Mouse (Mus musculus) lung, embryonic 14.5 days (tissue): ENCODE results near the gene Sectm1b. TPM values are rescaled to one million over a fixed set of nuclear protein-coding genes. Genes with fewer than 3 reads are reported as not detected.
"Not testable (repeated sequence)": the region's sequence is repeated elsewhere in the genome, so short reads cannot be mapped to it uniquely, and the experiment has no call there.

ENCODE experiments used
- ATAC-seq: fragments of 200-750 bp; cut with Nextera tagmentation; 2 replicates; pipeline ENCODE4 v1.8.0; 2017; ENCODE audit warnings: mild to moderate bottlenecking, moderate TSS enrichment, moderate library complexity; ENCODE audit not compliant: insufficient read depth
- DNase-seq: peaks from one replicate; pipeline ENCODE4 v3.0.0-alpha.2; 2015
- H3K27ac ChIP-seq: fragments of 300-500 bp; sonication (generic); 2 replicates; pipeline ENCODE4 v1.5.1; 2014; ENCODE audit warnings: low read depth, mild to moderate bottlenecking, moderate library complexity
- H3K27me3 ChIP-seq: fragments of 300-500 bp; sonication (generic); 2 replicates; pipeline ENCODE4 v1.6.1; 2014; ENCODE audit warnings: low read length, control low read depth; ENCODE audit not compliant: insufficient read depth
- H3K36me3 ChIP-seq: fragments of 300-500 bp; sonication (generic); 2 replicates; pipeline ENCODE4 v1.6.1; 2014; ENCODE audit warnings: control low read depth; ENCODE audit not compliant: insufficient read depth
- H3K4me1 ChIP-seq: fragments of 300-500 bp; sonication (generic); 2 replicates; pipeline ENCODE4 v1.6.1; 2014; ENCODE audit warnings: antibody characterized with exemption, control low read depth; ENCODE audit not compliant: insufficient read depth
- H3K4me2 ChIP-seq: fragments of 300-500 bp; sonication (generic); 2 replicates; pipeline ENCODE4 v1.6.1; 2014; ENCODE audit warnings: mild to moderate bottlenecking
- H3K4me3 ChIP-seq: fragments of 300-500 bp; sonication (generic); 2 replicates; pipeline ENCODE4 v1.5.1; 2014; ENCODE audit warnings: low read depth, low read length
- H3K9ac ChIP-seq: fragments of 300-500 bp; sonication (generic); 2 replicates; pipeline ENCODE4 v1.6.1; 2014
- H3K9me3 ChIP-seq: fragments of 300-500 bp; sonication (generic); 2 replicates; pipeline ENCODE4 v1.6.1; 2016; ENCODE audit warnings: low read depth, low read length, control low read depth
- CTCF ChIP-seq: IDR thresholded peaks from 2 replicates; pipeline ENCODE4 v1.5.1; 2016; ENCODE audit warnings: antibody characterized with exemption, low read depth
- WGBS: fragments of 180-500 bp; shearing (Covaris S2); extraction: QIAGEN DNeasy Blood & Tissue Kit; methylation state at CpG from one replicate; pipeline ENCODE4 v1.1.7; 2014; 5-methylcytosine and 5-hydroxymethylcytosine counted together
- polyA plus RNA-seq: library from polyadenylated mRNA; unstranded; fragments of >200 nt; fragmentation: Nextera tagmentation; extraction: Ambion mirVana; gene quantifications from 2 replicates; pipeline ENCODE4 v1.2.1, GENCODE M21; 2014

The Sectm1b gene
- not detected in 2 replicates for polyA plus RNA-seq

GRCm38 (mm10) chr11:121063379-121063778 lies at the start of gene Sectm1b:
Gene Sectm1b, minus strand, starts transcription at chr11:121063569.
- no peak within 1 kb of the TSS for H3K9ac ChIP-seq
- H3K27me3 ChIP-seq = no peaks in the 10 kb centered on the region
- H3K9me3 ChIP-seq = no peaks in the 10 kb centered on the region
- DNase-seq = no peak
- no peak for ATAC-seq
- no peak within 1 kb of the TSS for H3K4me2 ChIP-seq
- TF ChIP-seq CTCF = no peak
- H3K4me3 ChIP-seq = no peak within 1 kb of the TSS
- no peaks in the 10 kb centered on the region for H3K4me1 ChIP-seq
- WGBS = 62% methylated on average over 5 of the region's 5 CpGs
- no peaks in the 10 kb centered on the region for H3K36me3 ChIP-seq
- no peak within 1 kb of the TSS for H3K27ac ChIP-seq

- H3K27me3 ChIP-seq = no peaks in the 10 kb centered on the region
- ATAC-seq (no peak), DNase-seq (no peak)
- no peaks in the 10 kb centered on the region for H3K9me3 ChIP-seq
- 61% methylated on average over 5 of the region's 5 CpGs for whole genome bisulfite sequencing
- no peak overlapping the region for H3K4me3 ChIP-seq
- no peak overlapping the region for H3K27ac ChIP-seq
- no peaks in the 10 kb centered on the region for H3K36me3 ChIP-seq
- no peak overlapping the region for H3K9ac ChIP-seq
- no peak for TF ChIP-seq CTCF
- no peak overlapping the region for H3K4me2 ChIP-seq
- peaks cover 8% of the 10 kb centered on the region for H3K4me1 ChIP-seq
Observed at GRCm38 (mm10) chr11:121112091-121112775, 48.9 kb upstream of the Sectm1b start.

GRCm38 (mm10) chr11:121111601-121112000 lies 48.2 kb upstream of the Sectm1b start:
- WGBS = 52% methylated on average over 1 of the region's 1 CpGs
- Histone ChIP-seq H3K27me3 (no peaks in the 10 kb centered on the region), H3K4me2 (no peak overlapping the region), H3K27ac (no peak overlapping the region), H3K4me1 (peaks cover 8% of the 10 kb centered on the region), H3K36me3 (no peaks in the 10 kb centered on the region), H3K9ac (no peak overlapping the region), H3K4me3 (no peak overlapping the region), H3K9me3 (no peaks in the 10 kb centered on the region)
- ATAC-seq = no peak
- TF ChIP-seq CTCF = no peak
- DNase-seq = peak; percentile 60

GRCm38 (mm10) chr11:121111051-121111450 lies 47.7 kb upstream of the Sectm1b start:
- no peak overlapping the region for H3K9ac ChIP-seq
- H3K4me2 ChIP-seq = no peak overlapping the region
- no peak overlapping the region for H3K27ac ChIP-seq
- no peaks in the 10 kb centered on the region for H3K9me3 ChIP-seq
- DNase-seq (no peak), ATAC-seq (no peak)
- H3K27me3 ChIP-seq = no peaks in the 10 kb centered on the region
- H3K4me3 ChIP-seq = no peak overlapping the region
- WGBS = 76% methylated on average over 3 of the region's 3 CpGs
- H3K36me3 ChIP-seq = no peaks in the 10 kb centered on the region
- H3K4me1 ChIP-seq = peaks cover 8% of the 10 kb centered on the region
- no peak for TF ChIP-seq CTCF

- Histone ChIP-seq H3K36me3 (no peaks in the 10 kb centered on the region), H3K27ac (no peak overlapping the region), H3K27me3 (no peaks in the 10 kb centered on the region), H3K4me2 (no peak overlapping the region), H3K4me3 (no peak overlapping the region), H3K9me3 (no peaks in the 10 kb centered on the region), H3K9ac (no peak overlapping the region), H3K4me1 (peaks cover 8% of the 10 kb centered on the region)
- peak; percentile 92 for DNase-seq
- ATAC-seq = peak; percentile 84
- 2% methylated on average over 2 of the region's 2 CpGs for WGBS
- TF ChIP-seq CTCF = no peak
Observed at GRCm38 (mm10) chr11:121109986-121110385, 46.6 kb upstream of the Sectm1b start.

- WGBS = 17% methylated on average over 9 of the region's 9 CpGs
- H3K9ac ChIP-seq = no peak overlapping the region
- peaks cover 8% of the 10 kb centered on the region for H3K4me1 ChIP-seq
- no peak overlapping the region for H3K4me3 ChIP-seq
- no peak overlapping the region for H3K4me2 ChIP-seq
- H3K36me3 ChIP-seq = no peaks in the 10 kb centered on the region
- peak; percentile 71 for DNase-seq
- peak; percentile 40; the same call in 1 of the 2 replicates for ATAC-seq
- TF ChIP-seq CTCF = no peak
- no peaks in the 10 kb centered on the region for H3K27me3 ChIP-seq
- H3K27ac ChIP-seq = no peak overlapping the region
- no peaks in the 10 kb centered on the region for H3K9me3 ChIP-seq
Observed at GRCm38 (mm10) chr11:121108061-121108460, 44.7 kb upstream of the Sectm1b start.

- ATAC-seq, H3K4me1 ChIP-seq, H3K9ac ChIP-seq, DNase-seq, H3K36me3 ChIP-seq, H3K4me3 ChIP-seq, H3K27ac ChIP-seq, H3K9me3 ChIP-seq, H3K4me2 ChIP-seq, H3K27me3 ChIP-seq: not testable (repeated sequence)
- WGBS = 95% methylated on average over 1 of the region's 1 CpGs
Observed at GRCm38 (mm10) chr11:121107242-121107641, 43.9 kb upstream of the Sectm1b start.
